11 mouse cellular contexts compared by ENCODE assay signal in the genomic region with DNA sequence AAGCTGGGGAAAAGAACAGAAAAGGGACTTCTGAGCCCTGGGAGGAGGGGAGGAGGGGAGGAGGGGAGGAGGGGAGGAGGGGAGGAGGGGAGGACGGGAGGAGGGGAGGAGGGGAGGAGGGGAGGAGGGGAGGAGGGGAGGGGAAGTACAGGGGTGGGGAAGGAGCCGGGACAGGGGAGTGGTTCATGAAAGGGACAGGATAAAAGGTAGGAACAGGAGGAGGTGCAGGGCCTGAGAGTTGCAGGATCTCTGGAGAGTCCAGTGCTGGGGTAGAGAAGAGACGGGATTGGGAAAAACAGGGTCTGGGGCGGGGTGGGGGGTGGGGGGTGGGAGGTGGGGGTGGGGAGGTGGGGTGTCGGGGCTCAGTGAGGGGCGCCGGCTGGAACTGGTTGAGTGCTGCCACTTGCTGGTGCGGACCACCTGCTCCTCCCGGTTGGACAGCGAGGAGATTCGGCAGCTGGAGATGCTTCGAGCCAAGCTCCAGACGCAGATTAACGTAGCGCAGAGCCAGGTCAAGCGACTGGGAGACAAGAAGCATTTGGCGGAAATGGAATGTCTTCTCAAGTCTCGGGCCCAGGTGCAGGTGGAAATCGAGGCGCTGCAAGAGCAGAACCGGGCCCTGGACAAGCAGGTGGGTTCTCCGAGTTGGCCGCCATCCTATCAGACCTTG. TPM values are rescaled to one million over a fixed set of nuclear protein-coding genes. Genes with fewer than 3 reads are reported as not detected.
DNase-seq lines count a peak whose midpoint lies in the region; ATAC-seq and TF ChIP-seq lines count a peak whose summit lies in the region.
"Had no signal": no experiment of that assay in that cellular context is flagged by ENCODE, and none has a peak within 500 bp of the region (broad histone marks: within the 10 kb centered on the region; RNA-seq: fewer than 3 reads in every experiment).

No protein-coding gene starts in this region.

- no peak overlapping the region for H3K9ac ChIP-seq in embryonic facial prominence, embryonic 15.5 days
- H3K9ac ChIP-seq in hindbrain, postnatal 0 days (replicated peaks; ENCODE audit: low read length): no peak overlapping the region

- peaks cover 8% of the 10 kb centered on the region for H3K27me3 ChIP-seq in embryonic facial prominence, embryonic 15.5 days
- 0 out of 2 replicates have a peak, but pooled peaks cover 3% of the 10 kb centered on the region for H3K27me3 ChIP-seq in hindbrain, postnatal 0 days (ENCODE audit: insufficient read depth, low read length)

- ATAC-seq in embryonic facial prominence, embryonic 15.5 days (ENCODE audit: insufficient number of reproducible peaks, low FRiP score, low TSS enrichment, low read depth): no peak
- ATAC-seq in hindbrain, postnatal 0 days: peak; percentile 18; the same call in 1 of the 2 replicates

- TF ChIP-seq CTCF in hindbrain, postnatal 0 days (IDR thresholded peaks at IDR 0.05; ENCODE audit: low read depth): no peak
- TF ChIP-seq CTCF in olfactory bulb, adult 2 months (IDR thresholded peaks at IDR 0.05; ENCODE audit: insufficient read depth, low read depth, low read length): no peak

- intact Hi-C loops in left cerebral cortex, postnatal 4 days (cut with DNase I): no loop called here
- intact Hi-C loops in left cerebral cortex, postnatal 10 days (cut with DNase I): no loop called here

- 16% methylated on average over 20 of the region's 23 CpGs for WGBS in embryonic facial prominence, embryonic 15.5 days
- 15% methylated on average over 17 of the region's 23 CpGs for WGBS in hindbrain, postnatal 0 days
- 20% methylated on average over 22 of the region's 23 CpGs for WGBS in olfactory bulb, adult 2 months

- DNase-seq in left cerebral cortex, postnatal 4 days: peak; percentile 56
- DNase-seq in left cerebral cortex, postnatal 10 days (ENCODE audit: extremely low spot score in 1 of 2, low spot score in 2 of 2): no peak
- DNase-seq in hindbrain, postnatal 0 days (ENCODE audit: low spot score): peak; percentile 51
- no peak for DNase-seq in spleen, postnatal 10 days (ENCODE audit: low spot score in 2 of 2)
- no peak for DNase-seq in yolk sac, embryonic 10.5 days (ENCODE audit: low spot score)
- no peak for DNase-seq in ovary, postnatal 14 days (ENCODE audit: low spot score)
- DNase-seq: embryo, embryonic 11 days; gastrocnemius, postnatal 14 days had no signal

- H3K4me3 ChIP-seq in embryonic facial prominence, embryonic 15.5 days (replicated peaks): no peak overlapping the region
- H3K4me3 ChIP-seq in hindbrain, postnatal 0 days (ENCODE audit: low read length): no peak overlapping the region
- peak overlapping the region; percentile 4; the same call in 1 of the 2 replicates for H3K4me3 ChIP-seq in olfactory bulb, adult 2 months (ENCODE audit: insufficient read depth, low read depth, low read length)

- H3K27ac ChIP-seq in embryonic facial prominence, embryonic 15.5 days (replicated peaks): no peak overlapping the region
- no peak overlapping the region for H3K27ac ChIP-seq in hindbrain, postnatal 0 days
- H3K27ac ChIP-seq in olfactory bulb, adult 2 months (ENCODE audit: insufficient read depth, low read depth, low read length): no peak overlapping the region

- H3K4me1 ChIP-seq in embryonic facial prominence, embryonic 15.5 days: peaks cover 12% of the 10 kb centered on the region
- peaks cover 2% of the 10 kb centered on the region; the same call in 1 of the 2 replicates for H3K4me1 ChIP-seq in hindbrain, postnatal 0 days (ENCODE audit: insufficient read depth, low read length)
- peaks cover 12% of the 10 kb centered on the region for H3K4me1 ChIP-seq in olfactory bulb, adult 2 months (ENCODE audit: control insufficient read depth, insufficient read depth, low read length)

- peak overlapping the region; percentile 10; the same call in 1 of the 2 replicates for H3K4me2 ChIP-seq in embryonic facial prominence, embryonic 15.5 days (replicated peaks)
- peak overlapping the region; percentile 35 for H3K4me2 ChIP-seq in hindbrain, postnatal 0 days (ENCODE audit: low read depth, low read length)

- no peaks in the 10 kb centered on the region for H3K9me3 ChIP-seq in embryonic facial prominence, embryonic 15.5 days (replicated peaks)
- 0 out of 2 replicates have a peak, but pooled peaks cover 5% of the 10 kb centered on the region for H3K9me3 ChIP-seq in hindbrain, postnatal 0 days (ENCODE audit: low read length)

- no peak for TF ChIP-seq POLR2A in olfactory bulb, adult 2 months (IDR thresholded peaks at IDR 0.05; ENCODE audit: insufficient read depth, low read depth, low read length)

- H3K36me3 ChIP-seq in embryonic facial prominence, embryonic 15.5 days: no peaks in the 10 kb centered on the region
- H3K36me3 ChIP-seq in hindbrain, postnatal 0 days (ENCODE audit: insufficient read depth, low read length): no peaks in the 10 kb centered on the region

RNA-seq across cellular contexts. Expression of gene Ccdc114, which starts 4.9 kb away (rescaled TPM):
- total RNA-seq in left cerebral cortex, postnatal 4 days (2021): 1 to 10 TPM; 1.9 to 2.4 TPM
- total RNA-seq in left cerebral cortex, postnatal 10 days (2021): 1 to 10 TPM; 1.4 to 1.5 TPM
- polyA plus RNA-seq in embryonic facial prominence, embryonic 15.5 days (2015; fragmentation: Nextera tagmentation; extraction: Ambion mirVana): 5.7 and 9.8 TPM in 2 replicates
- total RNA-seq in hindbrain, postnatal 0 days (2014; rRNA removed): 6.8 and 7.5 TPM in 2 replicates
- 7.8 and 10.6 TPM in 2 replicates for polyA plus RNA-seq in hindbrain, postnatal 0 days (2015; fragmentation: Nextera tagmentation; extraction: Ambion mirVana)
- not detected in 2 replicates for polyA plus RNA-seq in olfactory bulb, adult 2 months (2012; ENCODE audit: insufficient read depth, insufficient read length, low replicate concordance, missing spikeins)

RNA-seq across cellular contexts. Expression of gene Emp3, which starts 7.6 kb away (rescaled TPM):
- 10 to 100 TPM in 1 of 2 experiments, 1 to 10 TPM in 1; 6.9 to 13.4 TPM for total RNA-seq in left cerebral cortex, postnatal 4 days (2021)
- total RNA-seq in left cerebral cortex, postnatal 10 days (2021): 1 to 10 TPM; 4.6 to 6.7 TPM
- polyA plus RNA-seq in embryonic facial prominence, embryonic 15.5 days (2015; fragmentation: Nextera tagmentation; extraction: Ambion mirVana): 307 and 335 TPM in 2 replicates
- 4.9 and 15.3 TPM in 2 replicates for total RNA-seq in hindbrain, postnatal 0 days (2014; rRNA removed)
- polyA plus RNA-seq in hindbrain, postnatal 0 days (2015; fragmentation: Nextera tagmentation; extraction: Ambion mirVana): 33.4 and 45.2 TPM in 2 replicates
- not detected in 2 replicates for polyA plus RNA-seq in olfactory bulb, adult 2 months (2012; ENCODE audit: insufficient read depth, insufficient read length, low replicate concordance, missing spikeins)

RNA-seq across cellular contexts. Expression of gene Tmem143, which starts 32.0 kb away (rescaled TPM):
- 10 to 100 TPM; 16.8 to 19.7 TPM for total RNA-seq in left cerebral cortex, postnatal 4 days (2021)
- total RNA-seq in left cerebral cortex, postnatal 10 days (2021): 10 to 100 TPM; 17.9 to 22.8 TPM
- 4.9 and 5.0 TPM in 2 replicates for polyA plus RNA-seq in embryonic facial prominence, embryonic 15.5 days (2015; fragmentation: Nextera tagmentation; extraction: Ambion mirVana)
- 39.2 and 48.8 TPM in 2 replicates for total RNA-seq in hindbrain, postnatal 0 days (2014; rRNA removed)
- polyA plus RNA-seq in hindbrain, postnatal 0 days (2015; fragmentation: Nextera tagmentation; extraction: Ambion mirVana): 4.6 and 6.8 TPM in 2 replicates
- polyA plus RNA-seq in olfactory bulb, adult 2 months (2012; ENCODE audit: insufficient read depth, insufficient read length, low replicate concordance, missing spikeins): not detected in 2 replicates

RNA-seq across cellular contexts. Expression of gene Syngr4, which starts 32.2 kb away (rescaled TPM):
- under 1 TPM in 1 of 2 experiments, not detected in 1; 0.52 TPM for total RNA-seq in left cerebral cortex, postnatal 4 days (2021)
- not detected for total RNA-seq in left cerebral cortex, postnatal 10 days (2021)
- polyA plus RNA-seq in embryonic facial prominence, embryonic 15.5 days (2015; fragmentation: Nextera tagmentation; extraction: Ambion mirVana): 0.40 and 0.77 TPM in 2 replicates
- not detected in 2 replicates for total RNA-seq in hindbrain, postnatal 0 days (2014; rRNA removed)
- 0.19 and 0.51 TPM in 2 replicates for polyA plus RNA-seq in hindbrain, postnatal 0 days (2015; fragmentation: Nextera tagmentation; extraction: Ambion mirVana)
- polyA plus RNA-seq in olfactory bulb, adult 2 months (2012; ENCODE audit: insufficient read depth, insufficient read length, low replicate concordance, missing spikeins): not detected in 2 replicates
- total RNA-seq: left cerebral cortex, adult 18-20 months had no signal

RNA-seq across cellular contexts. Expression of gene Grin2d, which starts 50.6 kb away (rescaled TPM):
- 10 to 100 TPM; 31.9 to 39.5 TPM for total RNA-seq in left cerebral cortex, postnatal 4 days (2021)
- total RNA-seq in left cerebral cortex, postnatal 10 days (2021): 10 to 100 TPM; 35.6 to 36.4 TPM
- polyA plus RNA-seq in embryonic facial prominence, embryonic 15.5 days (2015; fragmentation: Nextera tagmentation; extraction: Ambion mirVana): 0.67 and 0.79 TPM in 2 replicates
- 37.8 and 44.9 TPM in 2 replicates for total RNA-seq in hindbrain, postnatal 0 days (2014; rRNA removed)
- 4.1 and 4.4 TPM in 2 replicates for polyA plus RNA-seq in hindbrain, postnatal 0 days (2015; fragmentation: Nextera tagmentation; extraction: Ambion mirVana)
- polyA plus RNA-seq in olfactory bulb, adult 2 months (2012; ENCODE audit: insufficient read depth, insufficient read length, low replicate concordance, missing spikeins): not detected in 2 replicates

Comparison
In these comparisons a context has a peak if more than half of its experiments do, and no peak if none do; other contexts are left out.
1. DNase-seq: peak in left cerebral cortex, postnatal 4 days (single experiment) and hindbrain, postnatal 0 days (single experiment); none in left cerebral cortex, postnatal 10 days (0 of 2), spleen, postnatal 10 days (0 of 2), yolk sac, embryonic 10.5 days (single experiment) and ovary, postnatal 14 days (single experiment).